Mouse (Mus musculus) adrenal gland, postnatal 25 days (tissue): ENCODE data around the gene Ptk7. TPM values are rescaled to one million over a fixed set of nuclear protein-coding genes. Genes with fewer than 3 reads are reported as not detected.

ENCODE experiments used
- DNase-seq: peaks from one replicate; pipeline ENCODE4 v3.0.0; 2021; ENCODE audit warnings: mixed read lengths
- microRNA-seq, 2 experiments: library from miRNA; unstranded; fragments of <30 nt; microRNA quantifications; one replicate each; pipeline ENCODE4 v1.2.0; 2021
- total RNA-seq: library from RNA; stranded (reverse); gene quantifications from 2 replicates; pipeline ENCODE4 v1.2.3, GENCODE M21; 2021

The Ptk7 gene
- total RNA-seq, 1 experiment from 2014 or later: 16.8 TPM

GRCm38 (mm10) chr17:46521174-46521573 lies 108.1 kb downstream of the Ptk7 start:
- DNase-seq: no peak

DNA sequence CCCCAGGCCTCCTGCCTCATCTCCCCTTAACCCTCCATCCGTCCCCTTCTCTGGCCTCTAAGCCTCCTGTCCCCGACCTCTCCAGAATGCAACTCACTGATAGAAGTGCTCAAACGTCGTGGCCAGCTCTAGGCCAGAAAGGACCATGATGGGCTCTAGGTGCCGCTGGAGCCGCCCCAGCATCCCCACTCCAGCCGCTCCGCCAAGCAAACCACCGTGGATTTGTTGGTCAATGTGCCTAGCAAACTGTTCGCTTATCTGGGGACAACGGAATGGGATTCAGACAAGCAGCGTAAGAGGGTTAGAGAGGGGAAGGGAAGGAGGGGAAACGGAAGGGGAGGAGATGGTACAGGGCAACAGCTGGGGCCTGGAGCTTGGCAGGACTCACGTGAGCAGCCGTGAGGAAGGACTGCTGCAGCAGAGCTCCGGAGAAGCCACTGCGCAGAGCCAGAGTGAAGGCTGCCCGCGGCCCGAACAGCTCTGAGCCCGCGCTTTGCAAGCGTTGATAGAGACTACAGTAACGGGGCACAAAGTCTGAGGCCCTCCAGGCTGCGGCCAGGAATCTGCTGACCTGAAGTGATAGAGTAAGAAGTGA lies 108.8 kb downstream of the Ptk7 start:
- DNase-seq: no peak

DNA sequence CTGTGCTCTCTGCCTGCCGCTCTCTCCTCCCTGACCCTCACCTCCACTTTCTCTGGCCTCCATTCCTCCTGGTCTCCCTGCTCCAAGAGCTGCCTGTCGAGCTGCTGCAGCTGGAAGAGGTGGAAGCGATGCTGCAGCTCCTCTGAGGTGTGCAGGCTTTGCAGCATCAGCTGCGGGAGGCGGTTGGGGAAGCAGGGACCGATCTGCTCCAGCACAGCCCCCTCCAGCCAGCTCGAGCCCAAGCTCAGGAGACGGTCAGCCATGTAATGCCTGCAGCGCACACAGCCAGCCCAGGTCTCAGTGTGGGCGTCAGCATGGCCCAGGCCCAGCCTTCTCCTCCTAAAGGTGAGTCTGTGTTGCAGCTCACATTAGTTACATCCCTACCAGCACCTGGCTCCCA lies 109.3 kb downstream of the Ptk7 start:
- no peak for DNase-seq

Small RNA genes within 50 kb of the gene (microRNA-seq; reads per million reads assigned to microRNA genes)
- gene Mir6976: 0.36 to 0.69 reads per million in 2 experiments

Other genes with a start within 250 kb of the Ptk7 start
- gene Zfp318, start 245.8 kb downstream of the Ptk7 start, total RNA-seq: 34.7 and 38.3 TPM in 2 replicates
- 0.61 and 1.4 TPM in 2 replicates for gene Crip3, start 200.6 kb downstream of the Ptk7 start, total RNA-seq
- not detected in 2 replicates for gene Slc22a7, start 191.0 kb downstream of the Ptk7 start, total RNA-seq
- 0.52 and 0.55 TPM in 2 replicates for gene Ttbk1, start 141.8 kb downstream of the Ptk7 start, total RNA-seq
- gene Dnph1, start 132.8 kb downstream of the Ptk7 start, total RNA-seq: 5.3 and 8.4 TPM in 2 replicates
- gene Cul9, start 83.1 kb downstream of the Ptk7 start, total RNA-seq: 21.1 and 32.5 TPM in 2 replicates
- gene Srf, start 73.3 kb downstream of the Ptk7 start, total RNA-seq: 37.1 and 47.1 TPM in 2 replicates
- 38.4 and 49.7 TPM in 2 replicates for gene Klc4, start 16.5 kb upstream of the Ptk7 start, total RNA-seq
- gene Mrpl2, start 16.7 kb upstream of the Ptk7 start, total RNA-seq: 96.4 and 119 TPM in 2 replicates
- gene Cul7, start 20.8 kb upstream of the Ptk7 start, total RNA-seq: 41.3 and 51.4 TPM in 2 replicates
- gene Rrp36, start 44.8 kb upstream of the Ptk7 start, total RNA-seq: 26.8 and 33.4 TPM in 2 replicates
- 89.2 and 90.4 TPM in 2 replicates for gene Mea1, start 49.3 kb upstream of the Ptk7 start, total RNA-seq
- gene Klhdc3, start 51.4 kb upstream of the Ptk7 start, total RNA-seq: 73.3 and 86.4 TPM in 2 replicates
- 44.9 and 47.2 TPM in 2 replicates for gene Ppp2r5d, start 75.6 kb upstream of the Ptk7 start, total RNA-seq
- gene Pex6, start 82.0 kb upstream of the Ptk7 start, total RNA-seq: 60.6 and 68.6 TPM in 2 replicates
- 0.61 and 12.4 TPM in 2 replicates for gene Gnmt, start 99.7 kb upstream of the Ptk7 start, total RNA-seq
- 50.0 and 64.6 TPM in 2 replicates for gene Cnpy3, start 122.7 kb upstream of the Ptk7 start, total RNA-seq
- gene Ptcra, start 134.2 kb upstream of the Ptk7 start, total RNA-seq: not detected in 2 replicates
- 73.6 and 82.1 TPM in 2 replicates for gene 2310039H08Rik, start 143.1 kb upstream of the Ptk7 start, total RNA-seq
- 69.4 and 73.0 TPM in 2 replicates for gene Rpl7l1, start 153.2 kb upstream of the Ptk7 start, total RNA-seq
- gene Bicral, start 229.0 kb upstream of the Ptk7 start, total RNA-seq: 24.6 and 26.0 TPM in 2 replicates